Mouse (Mus musculus) c-Kit-positive CD71-positive TER-119-negative erythroid progenitor cells, embryonic 14.5 days (primary cell): ENCODE results near the gene Tnfrsf13b.
"Not testable (repeated sequence)": the region's sequence is repeated elsewhere in the genome, so short reads cannot be mapped to it uniquely, and the experiment has no call there.

Experiments used
- DNase-seq: peaks from one replicate; pipeline ENCODE4 v3.0.0-alpha.2; 2013; ENCODE audit warnings: low read depth

The Tnfrsf13b gene

DNA sequence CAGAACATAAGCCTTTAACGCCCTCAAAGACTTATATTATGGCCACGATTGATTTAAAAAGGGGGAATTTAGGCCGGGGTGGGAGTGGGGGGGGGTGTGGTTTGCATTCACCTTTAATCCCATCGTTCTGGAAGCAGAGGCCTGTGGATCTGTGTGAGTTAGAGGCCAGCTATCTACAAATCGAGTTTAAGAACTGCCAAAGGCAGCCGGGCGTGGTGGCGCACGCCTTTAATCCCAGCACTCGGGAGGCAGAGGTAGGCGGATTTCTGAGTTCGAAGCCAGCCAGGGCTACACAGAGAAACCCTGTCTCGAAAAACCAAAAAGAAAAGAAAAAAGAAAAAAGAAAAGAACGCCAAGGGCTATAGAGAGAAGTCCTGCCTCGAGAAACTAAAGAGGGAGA lies 46.9 kb downstream of the Tnfrsf13b start:
- DNase-seq: not testable (repeated sequence)

DNA sequence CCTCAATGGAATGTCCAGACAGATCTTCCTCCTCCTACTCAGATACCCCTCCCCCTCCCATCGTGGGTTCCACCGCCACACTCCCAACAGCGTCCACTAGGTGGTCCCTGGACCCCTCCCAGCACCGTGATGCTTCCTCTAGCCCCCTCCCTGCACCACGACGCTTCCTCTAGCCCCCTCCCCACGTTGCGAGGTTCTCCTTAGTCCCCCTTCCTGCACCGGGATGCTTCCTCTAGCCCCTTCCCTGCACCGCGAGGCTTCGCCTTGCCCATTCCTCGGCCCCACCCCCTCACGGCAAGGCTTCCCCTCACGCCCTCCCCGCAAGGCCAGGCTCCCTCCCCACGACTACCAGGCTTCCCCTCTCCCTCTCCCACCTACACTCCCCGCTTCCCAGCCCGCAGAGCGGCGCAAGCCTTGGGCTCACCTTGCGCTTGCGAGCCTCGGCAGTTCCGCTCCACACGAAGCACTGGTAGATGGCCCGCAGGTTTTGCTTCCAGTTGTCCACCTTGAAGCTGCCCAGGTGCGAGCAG lies 47.8 kb downstream of the Tnfrsf13b start:
- peak; percentile 19 for DNase-seq

DNA sequence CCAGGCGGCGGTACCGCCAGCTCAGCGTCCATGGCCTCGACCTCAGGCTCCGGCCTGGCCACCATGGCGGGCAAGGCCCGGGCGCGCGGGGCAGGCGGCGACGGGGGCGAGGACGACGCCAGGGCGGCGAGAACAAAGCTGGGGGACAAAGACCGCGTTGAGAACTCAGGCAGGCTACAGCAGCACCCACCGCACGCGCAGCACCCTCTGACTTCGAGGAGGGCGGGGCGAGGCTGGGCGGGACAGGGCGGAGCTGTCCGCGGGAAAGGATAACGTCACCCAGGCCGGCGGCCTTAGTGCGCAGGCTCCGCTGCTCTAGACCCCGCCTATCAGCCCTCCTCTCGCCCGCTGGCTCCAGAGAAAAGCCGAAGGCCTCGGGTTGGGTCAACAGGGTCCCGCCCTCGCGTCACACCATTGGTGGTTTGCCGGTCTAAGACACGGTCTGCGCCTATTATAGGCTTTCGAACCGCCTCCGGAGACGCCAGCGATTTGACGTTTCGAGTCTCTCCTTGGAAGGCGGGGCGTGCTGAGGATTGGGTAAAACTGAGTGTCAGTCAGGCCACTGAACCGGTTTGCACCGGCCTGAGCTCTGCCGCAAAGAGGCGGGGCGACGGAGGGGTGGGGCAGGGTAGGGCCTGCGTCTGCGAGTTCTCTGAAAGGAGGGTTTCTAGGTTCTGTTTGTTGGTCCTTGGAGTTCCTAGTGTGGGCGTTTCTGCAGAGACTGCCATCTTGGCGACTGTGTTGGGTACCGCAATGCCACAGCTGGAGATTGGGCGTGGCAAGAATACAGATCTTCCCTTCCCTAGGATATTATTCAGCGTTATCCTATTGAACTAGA lies 48.5 kb downstream of the Tnfrsf13b start, which contains the start of gene Usp22:
Gene Usp22 (minus strand): TSS at position 235 of the 838 bp plus-strand sequence.
- DNase-seq: peak; percentile 99

DNA sequence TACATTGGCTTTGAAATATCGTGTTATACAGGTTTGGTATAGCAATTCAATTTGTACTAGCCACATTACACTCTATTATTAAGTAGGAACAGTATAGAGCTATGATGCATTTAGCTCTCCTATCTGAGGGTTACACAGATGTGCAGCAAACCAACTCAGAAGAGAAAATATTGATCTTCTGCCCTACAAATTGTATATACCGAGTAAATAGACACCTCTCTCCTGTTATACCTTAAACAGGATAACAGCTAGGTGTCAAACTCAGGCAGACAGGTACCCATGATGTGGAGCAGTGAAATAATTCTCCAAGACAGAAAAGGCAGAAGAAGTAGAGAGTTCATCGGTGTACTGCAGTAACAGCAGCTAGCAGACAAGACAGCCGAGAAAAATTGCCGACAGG lies 49.2 kb downstream of the Tnfrsf13b start:
- DNase-seq: no peak

DNA sequence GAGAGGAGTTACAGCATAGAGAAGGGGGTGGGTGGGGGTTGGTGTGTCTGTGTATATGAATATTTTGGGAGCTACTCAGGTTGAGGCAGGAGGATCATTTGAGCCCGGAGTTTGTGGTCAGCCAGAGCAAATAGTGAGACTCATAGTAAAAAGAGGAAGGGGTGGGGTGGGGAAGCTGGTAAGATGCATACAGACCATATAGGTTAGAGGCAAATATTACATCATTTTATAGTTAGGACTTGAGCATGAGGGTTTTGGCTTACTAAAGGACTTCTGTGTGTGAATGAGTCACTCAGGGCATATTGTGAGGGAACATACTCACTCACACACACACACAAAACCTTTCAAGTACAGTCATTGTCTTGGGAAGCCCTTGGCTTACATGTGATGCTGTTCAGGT lies 49.8 kb downstream of the Tnfrsf13b start:
- no peak for DNase-seq

DNA sequence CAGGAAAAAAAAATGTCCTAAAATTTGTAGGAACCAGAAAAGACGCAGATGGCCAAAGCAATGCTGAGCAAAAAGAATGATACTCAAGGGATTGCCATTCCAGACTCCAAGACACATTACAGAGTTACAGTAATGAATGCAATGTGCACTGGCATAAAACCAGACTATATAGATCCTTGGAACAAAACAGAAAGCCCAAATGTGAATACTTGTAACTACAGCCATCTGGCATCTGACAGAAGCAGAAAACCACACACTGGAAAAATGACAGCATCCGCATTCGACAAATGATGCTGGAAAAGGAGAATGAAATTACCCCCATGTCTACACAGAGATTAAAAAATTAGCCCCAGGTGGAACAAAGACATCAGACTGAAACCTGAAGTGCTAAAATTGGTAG lies 53.8 kb downstream of the Tnfrsf13b start:
- DNase-seq: no peak

DNA sequence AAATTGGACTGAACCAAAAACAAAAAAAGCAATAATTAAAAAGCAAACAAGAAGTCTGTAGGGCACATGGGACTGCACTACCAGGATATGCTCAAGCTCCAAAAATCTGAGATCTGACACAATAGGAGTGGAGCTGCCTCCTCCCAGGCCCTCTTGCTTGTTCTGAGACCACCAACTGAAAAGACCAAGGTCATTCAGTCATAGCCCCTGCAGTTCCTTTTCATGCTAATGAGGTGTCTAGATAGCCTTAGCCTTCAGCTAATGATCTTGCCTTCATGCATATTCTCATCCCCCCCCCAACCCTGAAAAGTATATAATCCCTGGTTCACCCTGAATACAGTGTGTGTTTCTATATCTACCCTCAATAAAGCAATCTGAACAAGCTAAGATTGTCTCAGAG lies 55.1 kb downstream of the Tnfrsf13b start:
- no peak for DNase-seq

DNA sequence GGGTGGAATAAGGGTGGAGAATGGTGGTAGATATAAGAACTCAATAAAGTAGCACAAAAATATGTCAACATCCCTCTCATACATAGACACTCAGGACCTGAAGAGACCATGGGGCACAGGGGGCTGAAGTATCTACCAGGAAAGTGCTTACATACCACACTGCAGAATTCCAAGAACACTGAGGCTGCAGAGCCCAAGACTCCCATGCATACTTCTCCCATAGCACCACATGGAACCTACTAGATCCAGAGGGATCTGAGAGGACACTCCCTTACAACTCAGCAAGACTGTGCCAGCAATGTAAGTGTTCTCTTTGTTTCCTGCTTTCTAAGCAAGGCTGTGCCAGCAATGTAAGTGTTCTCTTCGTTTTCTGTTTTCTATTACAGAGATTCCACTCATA lies 57.3 kb downstream of the Tnfrsf13b start:
- no peak for DNase-seq

DNA sequence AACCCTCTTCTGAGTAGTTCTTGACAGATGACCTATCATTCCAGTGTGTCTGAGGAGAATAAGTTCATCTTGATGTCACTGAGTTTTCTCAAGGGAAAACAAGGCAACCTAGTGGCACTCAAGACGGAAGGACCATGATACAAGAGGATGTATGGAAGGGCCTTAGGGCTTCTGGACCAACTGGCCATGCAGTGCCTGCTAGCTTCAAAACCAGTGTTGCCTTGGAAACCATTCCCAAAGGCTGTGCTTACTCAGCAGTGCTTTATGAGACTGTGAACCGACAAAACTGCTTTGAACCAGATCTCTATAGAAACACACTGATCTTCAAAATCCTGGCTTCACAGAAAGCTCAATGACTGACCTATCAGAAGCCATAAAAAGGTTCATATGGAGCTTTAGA lies 64.2 kb downstream of the Tnfrsf13b start:
- DNase-seq: no peak

DNA sequence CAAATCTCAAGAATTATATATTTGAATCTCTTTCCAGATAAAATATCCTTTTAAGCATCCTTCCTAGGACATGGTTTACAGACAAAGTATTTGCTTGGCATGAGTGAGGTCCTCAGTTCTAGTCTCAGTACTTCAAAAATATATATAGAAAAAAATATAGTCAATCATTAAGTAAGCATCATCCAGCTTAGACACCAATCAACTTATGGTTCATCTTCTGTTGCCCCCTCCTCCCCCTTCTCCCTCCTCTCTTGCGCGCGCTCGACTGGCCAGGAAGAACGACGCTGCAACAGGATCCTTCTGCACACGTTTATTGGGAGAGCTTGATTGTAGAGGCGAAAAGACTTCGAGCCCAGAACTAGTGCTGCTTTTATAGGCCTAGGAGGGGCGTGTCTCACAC lies 65.6 kb downstream of the Tnfrsf13b start:
- DNase-seq: not testable (repeated sequence)

DNA sequence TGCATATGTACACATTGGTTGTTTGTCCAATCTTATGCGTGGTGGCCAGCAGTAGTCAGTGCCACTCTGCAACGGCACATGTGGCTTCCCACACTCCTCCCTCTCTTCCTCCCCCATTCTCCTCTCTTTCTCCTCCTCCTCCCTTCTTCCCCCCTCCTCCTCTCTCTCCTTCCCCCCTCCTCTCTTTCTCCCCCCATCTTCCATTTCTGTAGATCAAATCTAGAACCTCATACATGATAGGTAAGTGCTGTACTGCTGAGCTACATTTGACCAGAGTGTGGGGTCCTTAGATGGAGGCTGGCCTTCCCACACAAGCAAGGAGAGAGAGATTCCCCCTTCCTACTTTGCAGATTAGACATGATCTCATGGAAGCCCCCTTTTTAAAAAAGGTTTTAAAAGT lies 66.2 kb downstream of the Tnfrsf13b start:
- no peak for DNase-seq

DNA sequence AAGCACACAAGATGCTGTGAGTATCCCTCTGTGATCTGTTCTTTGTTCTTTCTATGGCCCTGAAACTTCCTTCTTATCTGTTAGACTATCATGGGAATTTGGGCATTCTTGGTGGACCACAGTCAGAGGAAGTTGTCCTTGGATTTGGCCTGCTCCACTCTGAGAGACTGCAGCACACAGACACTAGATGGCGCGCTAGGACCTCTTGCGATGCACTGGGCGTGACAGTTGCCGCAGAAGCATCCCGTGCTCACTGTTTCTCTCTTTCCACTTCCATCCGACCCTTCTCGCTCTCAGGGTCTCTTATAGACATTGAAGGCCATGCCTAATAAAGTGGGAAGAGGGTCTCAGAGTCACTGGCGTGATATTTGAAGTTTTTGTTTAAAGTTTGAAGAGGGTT lies 66.8 kb downstream of the Tnfrsf13b start:
- DNase-seq: peak; percentile 51

DNA sequence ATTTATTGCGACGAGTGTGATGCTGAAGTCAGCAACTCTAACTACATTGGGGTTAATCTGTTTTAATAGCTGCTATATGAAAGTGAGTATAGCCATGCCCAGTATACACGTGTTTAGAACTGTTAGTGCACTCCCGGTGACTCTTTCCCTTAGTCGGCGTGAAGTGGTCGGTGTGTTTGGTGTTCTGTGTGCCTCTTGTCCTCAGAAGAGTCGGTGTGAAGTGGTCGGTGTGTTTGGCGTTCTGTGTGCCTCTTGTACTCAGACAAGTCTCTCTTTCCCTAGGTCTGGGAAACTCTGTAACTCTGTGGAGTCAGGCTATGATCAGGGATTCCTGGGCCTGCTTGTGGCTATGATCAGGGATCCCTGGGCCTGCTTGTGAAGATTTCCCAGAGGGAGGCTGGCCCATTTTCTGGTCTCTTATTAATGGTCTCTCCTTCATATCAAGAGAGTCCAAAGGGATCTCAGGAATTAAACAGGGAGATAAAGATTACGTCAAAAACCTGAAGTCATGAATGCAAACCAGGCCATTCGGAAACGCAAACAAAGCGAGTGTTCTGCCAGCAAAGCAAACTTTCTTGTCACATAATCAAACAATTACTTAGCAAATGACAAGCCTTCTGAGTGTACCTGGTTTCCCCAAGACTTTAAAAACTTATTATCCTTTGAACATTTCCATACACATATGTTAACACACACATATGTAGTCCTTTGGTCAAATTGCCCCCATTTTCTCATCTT lies 70.2 kb downstream of the Tnfrsf13b start:
- DNase-seq: no peak

DNA sequence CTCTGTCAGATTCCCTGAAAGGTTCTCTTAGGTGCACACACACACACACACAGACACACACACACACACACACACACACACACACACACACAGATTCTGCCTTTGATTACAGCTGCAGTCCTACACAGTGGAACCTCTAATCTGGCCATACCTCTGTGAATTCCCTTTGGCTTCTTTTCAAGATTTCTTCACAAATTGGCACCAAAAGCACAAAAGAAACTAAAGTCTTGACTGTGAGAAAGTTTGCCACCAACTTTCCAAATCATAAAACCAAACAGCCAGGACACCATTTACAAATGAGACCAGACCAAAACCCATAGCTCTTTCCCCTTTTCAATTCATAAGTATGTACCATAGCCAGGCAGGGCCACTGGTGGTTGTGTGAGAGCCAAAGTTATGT lies 71.4 kb downstream of the Tnfrsf13b start:
- DNase-seq: no peak
